Mouse (Mus musculus) ovary, adult 18-20 months (tissue): ENCODE data around the gene Crabp2.
"Not testable (repeated sequence)": the region's sequence is repeated elsewhere in the genome, so short reads cannot be mapped to it uniquely, and the experiment has no call there.

Experiments
- DNase-seq: peaks from one replicate; pipeline ENCODE4 v3.0.0; 2022; ENCODE audit warnings: low spot score, mixed read lengths

Gene Crabp2

DNA sequence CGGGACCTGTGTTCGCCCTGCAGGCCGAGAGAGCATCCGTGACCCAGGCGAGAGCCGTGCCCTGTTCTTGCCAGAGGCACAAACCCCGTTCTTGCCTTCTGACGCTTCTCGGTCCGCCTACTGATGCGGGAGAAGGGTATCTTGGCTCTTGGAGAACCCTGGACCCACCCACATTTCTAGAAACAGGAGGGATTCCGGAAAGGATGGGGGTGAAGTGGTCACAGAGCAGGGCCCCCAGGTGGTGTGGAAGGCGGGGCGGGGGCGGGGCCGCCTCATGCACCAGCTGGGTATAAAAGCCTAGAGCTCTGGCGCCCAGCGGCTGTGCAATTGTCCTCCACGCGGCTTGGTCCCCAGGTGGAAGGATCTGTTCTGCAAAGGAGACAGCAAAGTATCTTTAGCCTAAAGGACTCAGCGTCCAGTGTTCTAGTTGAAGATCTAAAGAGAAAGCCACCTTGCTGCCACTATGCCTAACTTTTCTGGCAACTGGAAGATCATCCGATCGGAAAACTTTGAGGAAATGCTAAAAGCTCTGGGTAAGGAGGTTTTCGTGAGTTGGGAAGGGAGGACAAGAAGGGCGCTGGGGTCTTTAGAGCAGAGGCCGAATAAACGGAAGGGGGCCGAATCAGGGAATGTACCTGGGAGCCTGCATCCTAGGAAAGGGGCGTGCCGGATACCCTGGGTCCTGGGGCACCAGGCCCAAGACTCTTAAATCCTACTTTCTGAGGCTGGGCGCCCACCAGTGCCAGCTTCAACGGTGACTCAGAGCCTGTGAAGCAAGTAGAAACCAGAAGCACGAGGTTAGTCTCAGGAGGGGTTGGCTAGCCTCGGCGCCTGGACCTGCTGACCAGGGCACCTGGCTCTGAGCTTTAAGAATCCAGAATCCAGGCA is at the start of gene Crabp2:
Crabp2 (plus strand) TSS at position 289 of the 888 bp plus-strand sequence.
- DNase-seq: no peak

DNA sequence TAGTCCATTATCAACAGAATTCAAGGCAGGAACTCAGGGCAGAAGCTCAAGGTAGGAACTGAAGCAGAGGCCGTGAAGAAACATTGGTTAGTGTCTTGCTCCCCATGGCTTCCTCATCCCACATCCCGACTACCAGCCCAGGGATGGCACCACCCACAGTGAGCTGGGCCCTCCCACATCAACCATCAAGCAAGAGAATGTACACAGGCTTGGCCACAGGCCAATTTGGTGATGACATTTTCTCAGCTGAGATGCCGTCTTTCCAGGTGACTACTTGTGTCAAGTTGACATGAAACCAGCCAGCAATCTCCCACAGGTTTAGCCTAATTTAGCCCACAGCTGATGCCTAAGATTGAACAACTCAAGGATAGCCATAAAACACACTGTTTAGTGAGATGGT is 49.2 kb upstream of the Crabp2 start:
- no peak for DNase-seq

DNA sequence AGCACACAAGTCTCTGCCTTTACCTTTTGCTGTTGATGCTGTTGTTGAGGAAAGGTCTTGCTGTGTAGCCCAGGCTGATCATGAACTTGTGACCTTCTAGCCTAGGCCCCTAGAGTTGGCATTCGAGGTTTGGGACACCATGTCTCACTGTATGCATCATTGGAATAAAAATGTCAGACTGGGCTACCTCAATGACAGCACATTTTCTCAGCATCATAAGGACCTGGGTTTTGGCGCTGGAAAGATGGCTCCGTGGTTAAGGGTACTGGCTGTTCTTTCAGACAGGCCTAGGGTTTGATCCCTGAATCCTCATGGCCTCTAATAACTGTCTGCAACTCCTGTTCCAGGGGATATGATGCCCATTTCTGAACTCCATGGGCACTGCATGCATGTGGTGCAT is 48.7 kb upstream of the Crabp2 start:
- no peak for DNase-seq

DNA sequence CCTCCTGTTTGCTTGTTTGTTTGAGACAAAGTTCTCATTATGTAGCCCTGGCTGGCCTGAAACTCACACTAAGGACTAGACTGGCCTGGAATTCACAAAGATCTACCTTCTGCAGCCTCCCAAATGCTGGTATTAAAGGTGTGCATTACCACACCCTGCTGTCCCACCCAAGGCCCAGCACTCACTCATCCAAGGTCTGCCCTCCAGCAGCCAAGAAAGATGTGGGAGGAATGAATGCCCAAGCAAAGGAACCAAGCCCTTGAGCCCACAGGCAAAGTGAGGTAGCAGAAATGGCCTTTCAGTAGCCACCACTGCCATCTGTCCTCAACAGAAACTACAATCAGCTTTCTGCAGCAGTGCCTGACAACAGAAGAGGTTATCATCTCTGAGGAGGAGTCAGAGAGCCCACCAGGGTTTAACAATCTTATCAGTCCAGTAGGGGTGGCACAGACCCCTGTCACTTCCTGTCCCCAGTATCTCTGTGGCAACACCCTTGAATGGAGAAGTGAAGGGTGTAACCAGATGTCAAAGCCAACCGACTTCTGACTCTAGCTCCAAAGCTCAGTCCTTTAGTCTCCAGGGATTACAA is 47.3 kb upstream of the Crabp2 start:
- DNase-seq: no peak

DNA sequence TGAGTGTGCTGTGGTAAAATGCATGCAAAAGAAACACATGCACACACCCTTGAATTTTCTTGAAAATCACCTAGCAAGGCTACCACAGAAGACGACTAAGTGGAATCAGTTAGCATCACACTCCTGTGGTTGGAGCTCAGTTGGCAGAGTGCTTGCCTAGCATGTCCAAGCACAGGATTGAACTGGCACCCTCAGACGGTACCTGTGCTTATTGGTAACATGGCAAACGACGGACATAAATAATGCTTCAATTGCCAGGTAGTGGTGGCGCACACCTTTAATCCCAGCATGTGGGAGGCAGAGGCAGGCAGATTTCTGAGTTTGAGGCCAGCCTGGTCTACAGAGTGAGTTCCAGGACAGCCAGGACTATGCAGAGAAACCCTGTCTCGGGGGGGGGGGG is 46.5 kb upstream of the Crabp2 start:
- DNase-seq: not testable (repeated sequence)

- no peak for DNase-seq
Observed at GRCm38 (mm10) chr3:87903821-87904220, 44.6 kb upstream of the Crabp2 start.

GRCm38 (mm10) chr3:87905880-87906485 is 42.5 kb upstream of the Crabp2 start, which contains the start of gene Hdgf:
TSS of gene Hdgf (plus strand) at chr3:87906321.
- peak; percentile 96 for DNase-seq

- no peak for DNase-seq
Observed at GRCm38 (mm10) chr3:87906601-87906980, 41.9 kb upstream of the Crabp2 start.

- no peak for DNase-seq
Observed at GRCm38 (mm10) chr3:87906981-87907857, 41.2 kb upstream of the Crabp2 start.

DNA sequence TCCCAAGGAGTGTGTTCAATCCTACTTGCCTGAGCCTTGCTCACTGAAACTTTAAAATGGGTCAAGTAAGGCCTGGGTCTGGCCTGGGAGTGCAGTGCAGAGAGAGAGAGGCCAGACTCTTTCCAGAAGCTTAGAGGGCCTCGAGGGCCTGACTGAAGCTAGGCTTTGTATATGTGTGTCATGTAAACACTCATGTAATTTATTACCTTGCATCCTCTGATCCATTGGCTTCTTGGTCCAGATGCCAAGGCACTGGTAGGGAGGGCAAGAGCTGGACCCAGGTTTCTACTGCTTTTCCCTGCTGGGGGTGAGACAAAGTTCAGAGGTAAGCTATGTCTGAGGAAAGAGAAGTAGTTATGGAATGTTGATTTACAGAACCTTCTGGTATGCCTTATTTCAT is 40.6 kb upstream of the Crabp2 start:
- DNase-seq: no peak

GRCm38 (mm10) chr3:87909381-87909780 is 39.1 kb upstream of the Crabp2 start:
- DNase-seq: no peak

DNA sequence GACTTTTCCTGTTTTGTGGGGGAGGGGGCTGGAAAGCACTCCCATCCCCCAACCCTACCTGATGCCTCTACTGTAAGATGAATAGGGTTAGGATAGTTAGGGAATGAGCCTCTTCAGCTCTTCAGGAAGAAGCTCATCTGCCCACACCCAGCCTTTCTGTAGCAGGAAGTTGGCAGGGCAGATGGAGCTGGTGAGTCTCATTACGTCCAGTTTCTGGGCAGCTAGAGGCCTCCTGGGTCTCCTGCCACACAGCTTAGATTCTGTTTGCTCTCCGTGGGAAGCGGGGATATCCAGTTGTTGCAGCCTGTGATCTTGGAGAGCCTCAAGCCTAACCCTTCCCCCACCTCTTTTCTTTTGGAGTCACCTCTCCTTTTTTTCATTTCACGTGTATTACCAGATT is 38.6 kb upstream of the Crabp2 start:
- DNase-seq: no peak

DNA sequence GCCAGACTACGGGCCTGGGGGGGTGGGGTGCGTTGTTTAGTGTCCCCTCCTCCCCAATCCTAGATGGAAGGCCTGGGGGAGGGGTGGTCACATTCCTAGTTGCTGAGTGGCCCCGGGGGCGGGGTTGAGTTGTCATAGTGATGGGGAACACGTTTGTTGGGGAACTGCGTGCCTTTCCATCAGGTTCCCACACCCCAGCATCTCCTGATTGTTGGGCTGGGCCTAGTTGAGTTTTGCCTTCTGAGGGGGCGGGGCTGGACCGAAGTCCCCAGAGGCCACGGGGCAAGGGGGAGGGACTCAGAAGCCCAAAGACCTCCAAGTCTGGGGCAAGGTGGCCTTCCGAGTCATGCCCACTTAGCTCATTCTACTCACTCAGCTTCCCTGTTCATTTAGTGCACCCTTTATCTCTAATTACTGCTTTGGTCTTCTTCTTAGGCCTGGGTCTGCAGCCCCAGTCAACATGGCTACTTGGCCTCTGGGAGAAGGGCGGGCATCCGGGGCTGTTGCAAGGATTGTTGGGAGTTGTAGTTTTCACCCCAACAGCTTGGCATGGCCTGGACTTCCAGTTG is 37.8 kb upstream of the Crabp2 start:
- peak; percentile 73 for DNase-seq

DNA sequence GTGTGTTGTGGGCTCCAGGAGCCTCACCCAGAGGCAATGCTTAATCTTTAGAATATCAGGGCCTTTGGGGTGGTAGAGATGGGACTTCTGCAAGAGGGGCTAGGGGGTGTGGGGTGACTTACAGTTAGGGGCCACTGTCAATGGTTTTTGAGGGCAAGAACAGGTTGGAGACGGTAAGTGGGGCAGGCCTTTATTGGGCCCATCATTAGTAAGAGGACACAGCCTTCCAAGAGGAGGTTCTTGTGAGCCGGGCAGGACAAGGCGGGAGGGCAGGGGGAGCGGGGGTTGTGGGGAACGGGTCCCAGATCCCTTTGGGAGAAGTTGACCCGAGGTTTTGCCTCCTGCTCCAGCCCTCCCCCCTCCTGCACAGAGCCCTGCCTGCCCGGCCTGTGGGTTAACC is 35.0 kb upstream of the Crabp2 start:
- no peak for DNase-seq

DNA sequence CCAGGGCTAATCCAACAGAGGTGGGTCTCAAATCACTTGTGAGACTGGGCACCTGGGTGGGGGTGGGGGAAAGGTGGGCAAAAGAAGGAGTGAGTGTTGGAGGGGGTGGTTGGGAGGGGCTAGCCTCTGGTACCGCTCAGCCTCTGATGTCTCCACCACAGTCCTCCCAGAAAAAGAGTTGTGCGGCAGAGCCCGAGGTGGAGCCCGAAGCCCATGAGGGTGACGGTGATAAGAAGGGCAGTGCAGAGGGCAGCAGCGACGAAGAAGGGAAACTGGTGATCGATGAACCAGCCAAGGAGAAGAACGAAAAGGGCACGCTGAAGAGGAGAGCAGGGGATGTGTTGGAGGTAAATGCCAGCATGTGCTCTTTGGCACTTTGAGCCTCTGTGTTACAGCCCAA is 34.6 kb upstream of the Crabp2 start:
- no peak for DNase-seq

GRCm38 (mm10) chr3:87916990-87917389 is 31.5 kb upstream of the Crabp2 start:
- no peak for DNase-seq

- no peak for DNase-seq
Observed at GRCm38 (mm10) chr3:87918551-87918950, 29.9 kb upstream of the Crabp2 start.

GRCm38 (mm10) chr3:87919336-87920108 is 28.9 kb upstream of the Crabp2 start, which contains the start of gene Mrpl24:
TSS of gene Mrpl24 (plus strand) at chr3:87919506.
- peak; percentile 81 for DNase-seq

DNA sequence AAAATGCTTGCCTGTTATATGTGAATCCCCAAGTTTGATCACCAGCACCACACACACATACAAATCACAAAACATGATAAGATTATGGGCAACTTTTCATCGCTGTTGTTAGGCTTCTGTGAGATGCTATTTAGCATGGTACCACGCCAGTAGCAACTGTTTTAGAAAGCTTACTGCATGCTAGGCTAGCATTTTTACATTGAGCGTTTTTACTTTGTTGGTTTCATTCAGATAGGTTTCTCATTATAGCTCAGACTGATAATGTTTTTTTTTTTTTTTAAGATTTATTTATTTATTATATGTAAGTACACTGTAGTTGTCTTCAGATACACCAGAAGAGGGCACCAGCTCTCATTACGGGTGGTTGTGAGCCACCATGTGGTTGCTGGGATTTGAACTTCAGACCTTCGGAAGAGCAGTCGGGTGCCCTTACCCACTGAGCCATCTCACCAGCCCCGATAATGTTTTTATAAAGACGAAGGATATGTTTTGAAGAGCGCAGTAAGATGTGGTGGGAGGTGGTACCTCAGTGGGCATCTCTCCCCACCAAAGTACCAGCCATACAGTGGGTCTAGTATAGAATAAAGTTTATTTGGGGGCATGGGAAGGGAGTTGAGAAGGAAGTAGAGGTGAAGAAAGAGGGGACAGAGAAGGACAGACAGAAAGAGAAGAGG is 28.1 kb upstream of the Crabp2 start:
- no peak for DNase-seq

- DNase-seq: no peak
Observed at GRCm38 (mm10) chr3:87924996-87925395, 23.5 kb upstream of the Crabp2 start.
